Mouse (Mus musculus) cerebellum, adult 2 months (tissue): ENCODE results near the gene Gm20604.

Experiments
- CTCF ChIP-seq: fragments of 200-500 bp; IDR thresholded peaks from 2 replicates; pipeline ENCODE4 v1.5.1; 2011; ENCODE audit warnings: low read depth, mild to moderate bottlenecking, control low read depth, low read length, moderate library complexity, borderline replicate concordance; ENCODE audit not compliant: insufficient read depth
- POLR2A ChIP-seq: fragments of 200-500 bp; IDR thresholded peaks from 2 replicates; pipeline ENCODE4 v1.6.1; 2011; ENCODE audit warnings: low read length, control low read depth, borderline replicate concordance; ENCODE audit not compliant: insufficient read depth

GRCm38 (mm10) chr12:102784899-102785592, 26.6 kb upstream of the Gm20604 start:
- TF ChIP-seq CTCF (no peak), POLR2A (no peak)
